Mouse (Mus musculus) lung, embryonic 15.5 days (tissue): Measurements from ENCODE around the gene Rimkla. TPM values are rescaled to one million over a fixed set of nuclear protein-coding genes. Genes with fewer than 3 reads are reported as not detected.
A peak's percentile ranks its signal among the peaks of the same experiment; 100 is the strongest.

Experiments used
- ATAC-seq: fragments of 200-750 bp; cut with Nextera tagmentation; 2 replicates; pipeline ENCODE4 v1.8.0; 2017; ENCODE audit warnings: moderate number of reproducible peaks, borderline replicate concordance; ENCODE audit not compliant: low FRiP score, low TSS enrichment; ENCODE audit errors: extremely low read depth
- H3K27ac ChIP-seq: fragments of 300-500 bp; sonication (generic); 2 replicates; pipeline ENCODE4 v1.5.1; 2015; ENCODE audit warnings: moderate library complexity, mild to moderate bottlenecking, inconsistent platforms
- H3K27me3 ChIP-seq: fragments of 300-500 bp; sonication (generic); 2 replicates; pipeline ENCODE4 v1.6.1; 2015; ENCODE audit warnings: inconsistent platforms
- H3K36me3 ChIP-seq: fragments of 300-500 bp; sonication (generic); 2 replicates; pipeline ENCODE4 v1.6.1; 2015; ENCODE audit warnings: inconsistent platforms
- H3K4me1 ChIP-seq: fragments of 300-500 bp; sonication (generic); 2 replicates; pipeline ENCODE4 v1.6.1; 2015; ENCODE audit warnings: inconsistent platforms
- H3K4me2 ChIP-seq: fragments of 300-500 bp; sonication (generic); 2 replicates; pipeline ENCODE4 v1.6.1; 2015; ENCODE audit warnings: inconsistent platforms, mild to moderate bottlenecking, moderate library complexity
- H3K4me3 ChIP-seq: fragments of 300-500 bp; sonication (generic); 2 replicates; pipeline ENCODE4 v1.5.1; 2015; ENCODE audit warnings: mild to moderate bottlenecking, inconsistent platforms
- H3K9ac ChIP-seq: fragments of 300-500 bp; sonication (generic); 2 replicates; pipeline ENCODE4 v1.6.1; 2015; ENCODE audit warnings: inconsistent platforms
- H3K9me3 ChIP-seq: fragments of 300-500 bp; sonication (generic); 2 replicates; pipeline ENCODE4 v1.6.1; 2016; ENCODE audit warnings: inconsistent platforms
- WGBS: fragments of 180-500 bp; shearing (Covaris S2); methylation state at CpG from one replicate; pipeline ENCODE4 v1.1.7; 2015; 5-methylcytosine and 5-hydroxymethylcytosine counted together
- polyA plus RNA-seq: library from polyadenylated mRNA; unstranded; fragments of >200 nt; fragmentation: Nextera tagmentation; extraction: Ambion mirVana; gene quantifications from 2 replicates; pipeline ENCODE4 v1.2.1, GENCODE M21; 2015

Gene Rimkla
- polyA plus RNA-seq, 1 experiment from 2014 or later = 1.0 TPM

DNA sequence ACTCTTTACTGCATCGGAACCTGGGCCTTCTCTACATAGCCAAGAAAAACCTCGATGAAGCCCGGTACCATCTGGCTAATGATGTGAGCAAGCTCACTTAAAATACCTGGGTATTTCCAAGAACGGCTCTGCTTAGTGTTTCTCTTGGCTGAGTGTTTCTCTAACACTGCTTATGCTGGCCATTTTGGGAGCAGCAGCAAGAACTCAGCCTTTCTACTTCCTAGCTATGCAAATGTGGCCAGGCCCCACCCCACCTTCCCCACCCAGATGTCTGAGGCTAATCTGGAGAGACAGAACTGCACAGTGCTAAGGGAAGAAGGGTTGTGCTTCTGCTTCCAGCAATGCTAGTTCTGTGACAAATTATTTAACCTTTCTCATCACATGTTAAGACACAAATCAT, 50.6 kb downstream of the Rimkla start:
- no peak for ATAC-seq
- Histone ChIP-seq H3K27ac (no peak overlapping the region), H3K4me1 (no peaks in the 10 kb centered on the region), H3K27me3 (no peaks in the 10 kb centered on the region), H3K9ac (no peak overlapping the region), H3K9me3 (no peaks in the 10 kb centered on the region), H3K4me2 (no peak overlapping the region), H3K4me3 (no peak overlapping the region), H3K36me3 (no peaks in the 10 kb centered on the region)
- 92% methylated on average over 4 of the region's 4 CpGs for WGBS

DNA sequence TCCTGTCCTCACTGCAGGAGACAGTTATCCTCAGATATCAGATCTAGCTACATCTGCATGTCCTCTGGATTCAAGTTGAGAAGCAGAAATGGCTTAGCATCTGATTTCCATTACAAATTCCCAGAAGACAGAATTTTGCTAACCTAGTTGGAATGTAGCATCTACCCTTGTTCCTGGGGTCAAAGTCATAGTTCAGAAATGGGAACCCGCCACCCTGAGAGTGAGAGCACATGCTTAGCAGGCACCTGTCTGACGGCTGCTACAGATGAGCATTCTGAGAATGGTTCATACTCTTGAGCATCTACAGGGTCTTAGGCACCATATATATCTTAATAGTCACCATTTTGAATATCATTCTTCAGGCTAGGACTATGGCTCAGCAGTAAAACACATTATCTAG, 54.5 kb downstream of the Rimkla start:
- no peak for ATAC-seq
- no peaks in the 10 kb centered on the region for H3K27me3 ChIP-seq
- H3K4me1 ChIP-seq = no peaks in the 10 kb centered on the region
- no peaks in the 10 kb centered on the region for H3K36me3 ChIP-seq
- WGBS = 84% methylated on average over 2 of the region's 2 CpGs
- H3K4me3 ChIP-seq = no peak overlapping the region
- H3K9me3 ChIP-seq = no peaks in the 10 kb centered on the region
- no peak overlapping the region for H3K9ac ChIP-seq
- H3K27ac ChIP-seq = no peak overlapping the region
- no peak overlapping the region for H3K4me2 ChIP-seq

DNA sequence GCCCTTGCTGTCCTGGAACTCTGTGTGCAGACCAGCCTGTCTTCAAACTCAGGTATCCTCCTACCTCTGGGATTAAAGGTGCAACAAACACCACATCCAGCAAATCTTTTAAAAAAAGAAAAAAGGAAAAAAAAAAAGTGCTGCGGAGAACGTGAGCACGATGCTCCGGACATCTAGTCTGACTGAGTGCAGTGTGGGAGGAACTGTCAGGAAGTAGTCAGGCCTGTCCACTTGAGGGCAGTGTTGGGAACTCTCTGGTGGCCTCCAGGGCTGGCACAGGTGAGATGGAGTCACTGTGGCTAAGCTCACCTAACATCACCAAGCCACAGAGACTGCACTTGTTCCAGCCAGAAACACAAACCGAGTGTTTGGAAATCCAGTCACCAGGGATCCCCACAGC, 61.8 kb downstream of the Rimkla start:
- no peak overlapping the region for H3K27ac ChIP-seq
- H3K9ac ChIP-seq = no peak overlapping the region
- no peak overlapping the region; the same call in 1 of the 2 replicates for H3K4me2 ChIP-seq
- no peak for ATAC-seq
- H3K4me1 ChIP-seq = no peaks in the 10 kb centered on the region
- H3K27me3 ChIP-seq = no peaks in the 10 kb centered on the region
- 24% methylated on average over 5 of the region's 5 CpGs for WGBS
- H3K9me3 ChIP-seq = no peaks in the 10 kb centered on the region
- H3K36me3 ChIP-seq = no peaks in the 10 kb centered on the region
- H3K4me3 ChIP-seq = no peak overlapping the region

DNA sequence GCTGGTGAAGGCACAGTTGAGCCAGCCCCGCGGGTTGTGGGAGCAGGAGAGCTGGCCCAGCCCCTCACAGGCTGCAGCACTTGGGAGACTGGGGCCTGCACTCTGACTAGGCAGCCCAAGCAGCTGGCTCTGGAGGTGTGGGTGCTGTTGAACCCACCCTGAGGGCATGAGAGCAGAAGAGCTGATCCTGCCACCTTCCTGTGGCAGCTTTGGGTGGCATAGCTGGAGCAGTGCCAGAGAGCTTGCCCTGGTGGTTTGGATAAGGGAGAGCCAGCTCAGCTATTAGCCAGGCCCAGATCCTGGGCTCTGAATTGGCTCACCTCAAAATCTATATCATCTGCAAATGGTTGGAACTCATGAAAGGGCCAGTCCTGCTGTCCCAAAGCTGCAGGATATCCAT, 64.7 kb downstream of the Rimkla start:
- Histone ChIP-seq H3K27me3 (no peaks in the 10 kb centered on the region), H3K36me3 (no peaks in the 10 kb centered on the region), H3K4me2 (no peak overlapping the region), H3K27ac (no peak overlapping the region), H3K9me3 (no peaks in the 10 kb centered on the region), H3K9ac (no peak overlapping the region), H3K4me3 (no peak overlapping the region), H3K4me1 (peaks cover 8% of the 10 kb centered on the region; the same call in 1 of the 2 replicates)
- 36% methylated on average over 2 of the region's 2 CpGs for WGBS
- ATAC-seq = no peak

DNA sequence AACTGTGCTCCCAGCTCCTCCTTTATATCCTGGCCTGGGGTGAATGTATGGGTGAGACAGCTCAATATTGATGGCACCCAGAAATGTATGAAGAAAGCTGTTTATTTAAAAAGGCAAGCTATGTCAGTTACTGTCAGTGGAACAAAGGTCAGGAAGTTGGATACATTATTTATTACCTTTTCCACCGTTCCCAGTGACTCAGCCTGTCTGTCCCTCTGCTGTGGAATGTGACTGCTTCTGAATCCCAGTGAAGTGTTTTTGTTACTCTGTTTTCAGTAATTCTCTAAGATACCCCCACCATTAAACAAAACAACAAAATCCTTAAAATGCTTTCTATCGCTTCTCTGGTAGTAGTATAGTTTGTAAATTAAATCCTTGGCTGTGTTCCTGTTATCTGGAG, 66.8 kb downstream of the Rimkla start:
- Histone ChIP-seq H3K4me2 (no peak overlapping the region), H3K27ac (no peak overlapping the region)
- 35% methylated on average over 2 of the region's 2 CpGs for WGBS

DNA sequence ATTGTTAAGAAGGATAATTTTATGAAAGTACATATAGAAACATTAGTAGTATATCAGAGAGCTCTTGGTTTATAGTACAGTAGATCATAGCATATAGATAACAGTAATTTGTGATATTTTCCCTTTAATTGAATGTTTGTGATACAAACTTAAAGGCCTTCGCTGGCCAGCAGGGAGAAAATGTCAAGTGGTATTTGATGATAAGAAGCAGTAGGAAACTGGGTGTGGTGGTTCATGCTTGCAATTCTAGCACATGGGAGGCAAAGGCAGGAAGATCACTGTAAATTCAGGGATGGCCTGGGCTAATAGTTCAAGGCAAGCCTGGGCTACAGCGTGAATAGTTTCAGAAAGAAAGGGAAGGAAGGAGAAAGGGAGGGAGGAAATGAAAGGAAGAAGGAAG, 67.4 kb downstream of the Rimkla start:
- no peak for ATAC-seq
- H3K4me3 ChIP-seq = no peak overlapping the region
- H3K9me3 ChIP-seq = no peaks in the 10 kb centered on the region
- peaks cover 18% of the 10 kb centered on the region for H3K4me1 ChIP-seq
- WGBS = 63% methylated on average over 2 of the region's 2 CpGs
- no peak overlapping the region for H3K27ac ChIP-seq
- no peak overlapping the region for H3K9ac ChIP-seq
- H3K4me2 ChIP-seq = no peak overlapping the region
- H3K27me3 ChIP-seq = no peaks in the 10 kb centered on the region
- H3K36me3 ChIP-seq = no peaks in the 10 kb centered on the region

More for the DNA sequence above, 66.8 kb downstream of the Rimkla start:
- H3K9me3 ChIP-seq = no peaks in the 10 kb centered on the region
- H3K36me3 ChIP-seq = no peaks in the 10 kb centered on the region
- H3K4me1 ChIP-seq = peaks cover 17% of the 10 kb centered on the region
- H3K27me3 ChIP-seq = no peaks in the 10 kb centered on the region
- ATAC-seq = no peak
- no peak overlapping the region for H3K4me3 ChIP-seq
- no peak overlapping the region for H3K9ac ChIP-seq

DNA sequence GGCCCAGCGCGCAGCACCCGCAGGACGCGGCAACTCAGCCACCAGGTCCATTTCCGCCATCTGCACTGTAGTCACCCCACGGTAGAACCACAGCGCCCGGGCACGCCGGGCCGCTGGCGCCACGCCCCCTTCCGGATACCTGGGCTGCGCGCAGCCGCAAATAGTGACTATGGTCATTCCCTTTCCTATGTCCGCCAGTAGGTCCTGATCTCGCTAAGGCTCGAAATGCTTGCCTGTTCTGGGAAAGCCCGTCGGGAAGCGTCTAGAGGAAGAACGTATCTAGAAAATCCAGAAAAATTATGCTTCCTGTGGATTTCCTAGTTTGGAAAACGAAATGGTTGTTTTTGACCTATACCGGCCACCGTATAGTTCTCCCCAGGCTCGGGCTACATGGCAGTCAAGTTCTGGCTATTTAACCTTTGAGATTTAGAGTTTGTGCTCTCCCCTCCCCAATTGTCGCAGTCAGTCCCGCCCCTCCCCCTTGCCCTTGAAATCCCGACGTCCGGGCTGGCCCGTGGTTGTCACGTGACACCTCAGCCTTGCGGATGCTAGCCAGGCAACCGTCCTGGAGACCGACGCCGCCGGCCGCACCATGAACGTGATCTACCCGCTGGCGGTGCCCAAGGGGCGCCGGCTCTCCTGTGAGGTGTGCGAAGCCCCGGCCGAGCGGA, 70.0 kb downstream of the Rimkla start, which contains the start of the genes Ppcs and Zmynd12:
TSS of gene Ppcs (minus strand) at position 127 of the 671 bp plus-strand sequence.
TSS of gene Zmynd12 (plus strand) at position 521 of the 671 bp plus-strand sequence.
- ATAC-seq = peak; percentile 92
- Histone ChIP-seq H3K4me3 (peak within 1 kb of the TSS; percentile 61), H3K36me3 (no peaks in the 10 kb centered on the region), H3K9ac (peak within 1 kb of the TSS; percentile 60), H3K4me2 (peak within 1 kb of the TSS; percentile 94), H3K4me1 (peaks cover 18% of the 10 kb centered on the region), H3K9me3 (no peaks in the 10 kb centered on the region), H3K27ac (peak within 1 kb of the TSS; percentile 97), H3K27me3 (no peaks in the 10 kb centered on the region)
- under 1% methylated on average over 52 of the region's 52 CpGs for WGBS

DNA sequence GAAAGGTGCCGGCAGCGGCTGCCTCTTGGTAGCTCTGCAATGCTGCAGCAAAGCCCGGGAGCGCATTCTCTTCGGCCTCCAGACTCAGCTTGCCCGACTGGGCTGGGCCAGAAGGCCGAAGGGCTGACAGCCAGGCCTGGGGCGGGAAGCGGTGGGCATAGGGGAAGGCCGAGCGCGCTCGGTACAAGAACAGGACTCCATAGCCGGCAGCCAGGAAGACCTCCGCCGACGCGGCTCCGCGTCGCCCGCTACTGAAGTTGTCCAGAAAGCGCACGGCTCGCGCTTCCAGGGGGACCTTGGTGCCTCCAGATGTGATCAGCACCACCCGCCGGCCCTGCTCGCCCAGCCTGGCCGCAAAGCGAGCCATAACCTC, 70.5 kb downstream of the Rimkla start:
- H3K4me3 ChIP-seq = peak overlapping the region; percentile 61
- no peaks in the 10 kb centered on the region for H3K27me3 ChIP-seq
- peaks cover 18% of the 10 kb centered on the region for H3K4me1 ChIP-seq
- no peaks in the 10 kb centered on the region for H3K36me3 ChIP-seq
- under 1% methylated on average over 31 of the region's 31 CpGs for WGBS
- peak overlapping the region; percentile 97 for H3K27ac ChIP-seq
- no peaks in the 10 kb centered on the region for H3K9me3 ChIP-seq
- peak; percentile 55; the same call in 1 of the 2 replicates for ATAC-seq
- H3K4me2 ChIP-seq = peak overlapping the region; percentile 94
- peak overlapping the region; percentile 60 for H3K9ac ChIP-seq

DNA sequence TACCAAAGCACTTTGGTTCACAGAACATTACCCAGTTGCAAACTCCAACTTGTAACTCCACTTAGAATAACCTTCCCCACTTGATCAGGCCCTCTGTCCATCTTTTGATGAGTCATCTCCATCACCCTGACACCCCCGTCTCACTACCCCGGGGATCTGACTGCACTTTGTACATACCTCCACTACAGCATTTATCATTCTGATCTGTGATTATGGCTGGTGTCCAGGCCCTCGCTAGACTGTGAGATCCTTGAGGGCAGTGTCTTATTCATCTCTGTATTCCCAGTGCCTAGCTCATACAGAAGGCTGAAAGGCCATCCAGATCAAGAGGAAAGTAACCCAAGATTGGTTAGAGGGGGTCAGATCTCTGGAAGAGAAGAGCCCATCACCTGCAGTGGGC, 71.2 kb downstream of the Rimkla start:
- Histone ChIP-seq H3K4me1 (peaks cover 18% of the 10 kb centered on the region), H3K9me3 (no peaks in the 10 kb centered on the region), H3K4me3 (peak overlapping the region; percentile 61), H3K27ac (no peak overlapping the region), H3K9ac (peak overlapping the region; percentile 60), H3K36me3 (no peaks in the 10 kb centered on the region), H3K27me3 (no peaks in the 10 kb centered on the region), H3K4me2 (peak overlapping the region; percentile 94)
- 23% methylated on average over 3 of the region's 3 CpGs for WGBS
- no peak for ATAC-seq

DNA sequence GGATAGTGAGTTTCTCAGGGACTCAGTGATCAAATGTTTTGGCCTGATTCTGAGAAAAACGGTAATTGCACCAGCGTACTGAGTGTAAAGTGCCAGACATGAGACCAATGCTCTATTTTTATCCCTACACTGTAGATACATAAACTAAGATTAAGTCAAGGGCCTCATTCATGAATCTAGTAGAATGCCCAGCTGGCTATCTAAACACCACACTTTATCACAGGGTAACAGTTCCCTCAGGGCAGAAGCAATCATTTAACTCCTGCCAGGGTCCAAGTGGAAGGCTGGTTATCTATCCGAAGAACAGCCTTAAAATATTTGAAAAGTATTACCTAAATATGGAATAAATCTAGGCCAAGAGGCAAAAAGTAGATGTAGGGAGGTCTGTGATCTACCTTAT, 74.5 kb downstream of the Rimkla start:
- no peak overlapping the region for H3K27ac ChIP-seq
- WGBS = 80% methylated on average over 3 of the region's 3 CpGs

DNA sequence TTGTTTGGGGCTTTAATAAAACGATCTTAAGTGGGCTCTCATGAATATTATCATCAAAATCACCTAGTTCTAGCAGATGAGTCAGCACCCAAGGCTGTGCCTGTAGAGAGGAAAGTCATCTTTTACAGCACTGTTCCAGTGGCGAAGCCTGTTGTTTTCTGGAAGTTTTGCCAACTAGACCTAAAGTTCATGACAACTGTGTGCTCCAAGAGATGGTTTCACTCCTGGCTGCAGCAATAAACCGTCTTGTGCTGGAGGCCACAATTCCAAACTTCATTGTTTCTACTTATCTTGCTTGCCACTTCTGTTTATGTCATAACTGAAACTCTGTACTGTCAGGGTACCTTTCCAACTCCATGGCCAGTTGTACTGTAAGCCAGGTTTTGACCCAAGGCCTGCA, 75.2 kb downstream of the Rimkla start:
- H3K36me3 ChIP-seq = no peaks in the 10 kb centered on the region
- H3K4me2 ChIP-seq = no peak overlapping the region
- no peak overlapping the region for H3K4me3 ChIP-seq
- peaks cover 26% of the 10 kb centered on the region for H3K4me1 ChIP-seq
- 70% methylated on average over 3 of the region's 3 CpGs for WGBS
- no peaks in the 10 kb centered on the region for H3K27me3 ChIP-seq
- ATAC-seq = no peak
- H3K9me3 ChIP-seq = no peaks in the 10 kb centered on the region
- no peak overlapping the region for H3K9ac ChIP-seq
- no peak overlapping the region for H3K27ac ChIP-seq

More for the DNA sequence above, 74.5 kb downstream of the Rimkla start:
- Histone ChIP-seq H3K27me3 (no peaks in the 10 kb centered on the region), H3K4me3 (no peak overlapping the region), H3K9me3 (no peaks in the 10 kb centered on the region), H3K9ac (no peak overlapping the region), H3K36me3 (no peaks in the 10 kb centered on the region), H3K4me2 (no peak overlapping the region), H3K4me1 (peaks cover 22% of the 10 kb centered on the region)
- no peak for ATAC-seq
